Mouse (Mus musculus) naive thymus-derived CD4-positive, alpha-beta T cell, adult 5 months (primary cell): ENCODE results near the gene Hal. TPM values are rescaled to one million over a fixed set of nuclear protein-coding genes. Genes with fewer than 3 reads are reported as not detected.

Experiments used
- polyA plus RNA-seq: library from polyadenylated mRNA; unstranded; fragments of 100-300 nt; shearing (Covaris generic); gene quantifications from one replicate; pipeline ENCODE4 v1.2.1, GENCODE M21; 2017

The Hal gene
- 0.31 TPM for polyA plus RNA-seq

DNA sequence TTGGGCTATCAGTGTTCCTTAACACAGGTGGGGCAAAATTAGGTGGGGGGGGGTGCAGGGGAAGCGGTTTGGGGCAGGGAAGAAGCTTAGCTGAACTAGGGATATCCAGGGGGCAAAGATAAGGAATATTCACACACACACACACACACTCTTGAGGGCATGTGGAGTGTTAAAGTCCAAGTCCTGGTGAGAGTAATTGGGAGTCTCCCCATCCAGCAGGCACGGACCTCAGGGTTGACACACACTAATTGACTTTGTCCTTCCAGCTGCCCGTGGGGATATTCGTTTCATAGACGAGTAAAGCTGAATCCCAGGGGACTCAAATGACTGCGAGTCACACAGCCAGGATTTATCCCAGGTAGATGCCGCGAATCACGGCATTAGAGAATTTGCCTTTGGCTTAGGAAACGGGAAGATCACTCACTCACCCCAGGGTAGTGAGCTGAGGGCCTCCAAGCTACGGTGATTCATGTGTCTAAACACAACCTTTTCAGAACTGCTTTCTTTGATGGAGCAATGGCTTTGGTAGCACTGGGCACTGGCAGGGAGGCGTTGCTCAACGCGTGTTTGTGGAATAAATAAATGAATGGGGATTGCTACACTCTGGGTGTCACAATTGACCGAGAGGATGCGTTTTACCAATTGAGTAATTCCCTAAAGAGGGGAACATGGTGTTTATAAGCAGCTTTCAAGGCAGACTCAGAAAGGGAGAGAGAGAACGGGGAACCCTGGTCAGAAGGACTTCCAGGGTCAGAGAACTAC is at the start of gene Hal:
TSS of gene Hal (plus strand) at position 703 of the 762 bp plus-strand sequence.

DNA sequence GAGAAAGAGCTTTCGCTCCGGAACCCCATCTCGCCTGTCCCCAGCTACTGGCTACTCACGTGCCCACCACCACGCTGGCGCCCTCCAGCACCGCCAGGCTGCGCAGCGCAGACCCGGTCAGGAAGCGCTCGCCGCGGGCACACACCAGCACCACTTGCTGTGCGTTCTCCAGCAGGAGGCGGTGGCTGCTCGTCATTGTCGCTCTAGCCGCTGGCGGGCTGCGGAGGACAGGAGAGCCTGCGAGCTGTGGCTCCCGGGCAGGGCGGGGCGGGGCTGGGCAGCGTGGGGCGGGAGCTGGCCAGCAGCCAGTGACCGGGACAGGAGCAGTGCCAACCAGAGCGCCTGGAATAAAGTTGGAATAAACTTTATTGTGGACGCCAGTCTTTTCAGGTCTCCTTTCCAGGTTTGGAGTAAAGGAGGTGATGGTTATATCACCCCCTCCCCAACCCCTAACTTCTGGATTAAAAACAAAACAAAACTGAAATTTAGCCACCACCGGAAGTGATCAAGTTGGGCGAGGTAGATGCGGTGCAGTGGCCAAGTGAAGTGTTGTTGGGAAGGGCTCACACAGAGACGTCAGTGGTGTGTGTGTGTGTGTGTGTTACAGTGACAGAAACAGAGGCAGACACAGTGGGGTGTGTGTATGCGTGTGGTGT is 51.3 kb downstream of the Hal start, which contains the start of gene Amdhd1:
TSS of gene Amdhd1 (minus strand) at position 259 of the 656 bp plus-strand sequence.

DNA sequence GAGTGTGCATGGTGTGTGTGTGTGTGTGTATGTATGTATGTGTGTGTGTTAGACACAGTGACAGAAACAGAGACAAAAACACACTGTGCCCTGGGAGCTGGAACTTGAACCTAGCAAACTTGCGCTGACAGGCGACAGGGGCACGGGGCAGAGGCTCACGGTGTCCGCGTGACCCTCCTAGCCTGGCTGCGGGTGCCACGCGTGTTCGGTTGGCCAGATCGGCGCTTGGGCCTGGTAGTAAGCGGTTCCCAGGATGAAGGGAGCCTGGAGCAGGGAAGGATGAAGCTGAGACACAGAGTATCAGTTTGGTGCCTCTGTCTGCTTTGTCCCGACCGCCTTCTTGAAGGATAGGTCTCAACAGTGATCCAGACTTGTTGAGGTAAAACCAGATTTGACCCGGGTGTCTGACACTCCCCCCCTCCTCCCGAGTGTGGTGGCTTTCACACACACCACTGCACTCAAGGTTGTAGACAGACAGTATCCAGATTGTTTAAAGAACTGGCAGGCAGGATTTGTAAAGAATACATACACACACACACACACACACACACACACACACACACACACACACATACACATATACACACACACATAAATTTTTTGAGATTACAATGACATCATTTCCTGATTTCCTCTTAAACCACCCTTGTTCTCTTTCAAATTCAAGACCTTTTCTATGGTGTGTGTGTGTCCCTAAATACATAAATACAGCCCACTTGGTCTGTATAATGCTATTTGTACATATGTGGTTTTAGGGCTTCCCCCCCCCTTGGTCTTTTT is 52.1 kb downstream of the Hal start, which contains the start of gene Ccdc38:
TSS of gene Ccdc38 (plus strand) at position 202 of the 780 bp plus-strand sequence.

Other genes with a start within 250 kb of the Hal start
- gene Elk3, start 177.6 kb upstream of the Hal start, polyA plus RNA-seq, result 26.5 TPM
- gene Lta4h, start 35.4 kb upstream of the Hal start, polyA plus RNA-seq, result 187 TPM
- gene Amdhd1, start 51.3 kb downstream of the Hal start, polyA plus RNA-seq, result 0.29 TPM
- 1.2 TPM for gene Ccdc38, start 51.9 kb downstream of the Hal start, polyA plus RNA-seq
- 46.0 TPM for gene Snrpf, start 100.9 kb downstream of the Hal start, polyA plus RNA-seq
- gene Ntn4, start 151.9 kb downstream of the Hal start, polyA plus RNA-seq, result 0.19 TPM